9 mouse cellular contexts compared by ENCODE assay signal in the genomic region with DNA sequence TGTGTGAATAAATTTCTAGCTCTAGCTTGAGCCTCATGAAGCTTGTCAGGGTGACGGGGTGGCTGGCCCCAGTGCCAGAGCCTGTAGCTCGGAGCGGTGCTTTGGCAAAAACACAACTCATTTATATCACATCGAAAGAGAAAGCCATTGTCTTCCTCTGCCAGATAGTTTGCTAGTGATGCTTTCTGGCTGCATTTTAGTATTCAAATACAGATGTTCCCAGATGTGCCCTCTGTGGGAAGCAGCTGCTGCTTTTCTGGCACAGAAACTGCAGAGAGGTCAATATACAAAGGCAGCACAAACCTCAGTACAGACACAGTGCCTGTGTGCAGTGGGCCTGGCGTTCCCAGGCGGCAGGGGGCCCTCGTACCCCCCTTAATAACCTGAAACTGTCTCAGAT.
DNase-seq lines count a peak whose midpoint lies in the region; ATAC-seq and TF ChIP-seq lines count a peak whose summit lies in the region.
"Had no signal": no experiment of that assay in that cellular context is flagged by ENCODE, and none has a peak within 500 bp of the region (broad histone marks: within the 10 kb centered on the region; RNA-seq: fewer than 3 reads in every experiment).

No protein-coding gene starts in this region.

- 0 out of 2 replicates have a peak, but pooled peaks cover 3% of the 10 kb centered on the region for H3K36me3 ChIP-seq in kidney, embryonic 16.5 days (ENCODE audit: insufficient read depth, low read length)
- peaks cover 14% of the 10 kb centered on the region; the same call in 1 of the 2 replicates for H3K36me3 ChIP-seq in embryonic facial prominence, embryonic 15.5 days
- H3K36me3 ChIP-seq in hindbrain, postnatal 0 days (ENCODE audit: insufficient read depth, low read length), result no peaks in the 10 kb centered on the region; the same call in 1 of the 2 replicates
- peaks cover 10% of the 10 kb centered on the region for H3K36me3 ChIP-seq in neural tube, embryonic 12.5 days

- no peak for ATAC-seq in kidney, embryonic 16.5 days (ENCODE audit: low FRiP score, low TSS enrichment)
- no peak; the same call in 1 of the 2 replicates for ATAC-seq in embryonic facial prominence, embryonic 15.5 days (ENCODE audit: insufficient number of reproducible peaks, low FRiP score, low TSS enrichment, low read depth)
- ATAC-seq in hindbrain, postnatal 0 days, result no peak
- no peak for ATAC-seq in neural tube, embryonic 12.5 days (ENCODE audit: low FRiP score, low read depth)
- no peak for ATAC-seq in cerebellum, adult (ENCODE audit: insufficient number of reproducible peaks, low FRiP score, low TSS enrichment)

- no peaks in the 10 kb centered on the region for H3K9me3 ChIP-seq in kidney, embryonic 16.5 days (ENCODE audit: low read length)
- no peaks in the 10 kb centered on the region for H3K9me3 ChIP-seq in embryonic facial prominence, embryonic 15.5 days (replicated peaks)
- no peaks in the 10 kb centered on the region for H3K9me3 ChIP-seq in hindbrain, postnatal 0 days (ENCODE audit: low read length)
- no peaks in the 10 kb centered on the region for H3K9me3 ChIP-seq in neural tube, embryonic 12.5 days
- H3K9me3 ChIP-seq: limb, embryonic 15.5 days had no signal

- H3K27me3 ChIP-seq in kidney, embryonic 16.5 days (ENCODE audit: insufficient read depth, low read length), result no peaks in the 10 kb centered on the region
- H3K27me3 ChIP-seq in embryonic facial prominence, embryonic 15.5 days, result no peaks in the 10 kb centered on the region
- no peaks in the 10 kb centered on the region for H3K27me3 ChIP-seq in hindbrain, postnatal 0 days (ENCODE audit: insufficient read depth, low read length)
- H3K27me3 ChIP-seq in neural tube, embryonic 12.5 days (replicated peaks), result no peaks in the 10 kb centered on the region
- H3K27me3 ChIP-seq: limb, embryonic 15.5 days had no signal

- peaks cover 70% of the 10 kb centered on the region for H3K4me1 ChIP-seq in kidney, embryonic 16.5 days (ENCODE audit: insufficient read depth, low read length)
- H3K4me1 ChIP-seq in embryonic facial prominence, embryonic 15.5 days, result peaks cover 38% of the 10 kb centered on the region
- H3K4me1 ChIP-seq in hindbrain, postnatal 0 days (ENCODE audit: insufficient read depth, low read length), result peaks cover 25% of the 10 kb centered on the region; the same call in 1 of the 2 replicates
- peaks cover 78% of the 10 kb centered on the region for H3K4me1 ChIP-seq in neural tube, embryonic 12.5 days

- TF ChIP-seq CTCF in hindbrain, postnatal 0 days (IDR thresholded peaks at IDR 0.05; ENCODE audit: low read depth), result no peak

- H3K27ac ChIP-seq in kidney, embryonic 16.5 days (ENCODE audit: low read length), result peak overlapping the region; percentile 90
- 0 out of 2 replicates have a peak overlapping the region, but pooled peaks have one; percentile 36 for H3K27ac ChIP-seq in embryonic facial prominence, embryonic 15.5 days (replicated peaks)
- H3K27ac ChIP-seq in hindbrain, postnatal 0 days, result peak overlapping the region; percentile 52; the same call in 1 of the 2 replicates
- no peak overlapping the region for H3K27ac ChIP-seq in neural tube, embryonic 12.5 days
- H3K27ac ChIP-seq: limb, embryonic 15.5 days had no signal

- no peak overlapping the region for H3K4me2 ChIP-seq in kidney, embryonic 16.5 days (replicated peaks; ENCODE audit: low read depth, low read length)
- H3K4me2 ChIP-seq in embryonic facial prominence, embryonic 15.5 days (replicated peaks), result no peak overlapping the region
- peak overlapping the region; percentile 6; the same call in 1 of the 2 replicates for H3K4me2 ChIP-seq in hindbrain, postnatal 0 days (ENCODE audit: low read depth, low read length)
- no peak overlapping the region for H3K4me2 ChIP-seq in neural tube, embryonic 12.5 days (replicated peaks)
- H3K4me2 ChIP-seq: limb, embryonic 15.5 days had no signal

- H3K9ac ChIP-seq in kidney, embryonic 16.5 days (replicated peaks; ENCODE audit: low read length), result 0 out of 2 replicates have a peak overlapping the region, but pooled peaks have one; percentile 20
- H3K9ac ChIP-seq in embryonic facial prominence, embryonic 15.5 days, result no peak overlapping the region
- no peak overlapping the region for H3K9ac ChIP-seq in hindbrain, postnatal 0 days (replicated peaks; ENCODE audit: low read length)
- 0 out of 2 replicates have a peak overlapping the region, but pooled peaks have one; percentile 21 for H3K9ac ChIP-seq in neural tube, embryonic 12.5 days
- H3K9ac ChIP-seq: limb, embryonic 15.5 days had no signal

- no peak for DNase-seq in kidney, postnatal 25 days
- DNase-seq in hindbrain, postnatal 0 days (ENCODE audit: low spot score), result peak; percentile 44
- DNase-seq in gastrocnemius, adult 18-20 months (ENCODE audit: low spot score), result no peak
- DNase-seq: gastrocnemius, postnatal 14 days had no signal

- H3K4me3 ChIP-seq in kidney, embryonic 16.5 days (ENCODE audit: low read length), result no peak overlapping the region
- no peak overlapping the region for H3K4me3 ChIP-seq in embryonic facial prominence, embryonic 15.5 days (replicated peaks)
- H3K4me3 ChIP-seq in hindbrain, postnatal 0 days (ENCODE audit: low read length), result no peak overlapping the region
- no peak overlapping the region for H3K4me3 ChIP-seq in neural tube, embryonic 12.5 days
- H3K4me3 ChIP-seq: limb, embryonic 15.5 days had no signal

- 45% methylated on average over 7 of the region's 7 CpGs for WGBS in kidney, embryonic 16.5 days
- WGBS in embryonic facial prominence, embryonic 15.5 days, result 34% methylated on average over 7 of the region's 7 CpGs
- WGBS in hindbrain, postnatal 0 days, result 16% methylated on average over 7 of the region's 7 CpGs
- 56% methylated on average over 7 of the region's 7 CpGs for WGBS in neural tube, embryonic 12.5 days

Comparison
In these comparisons a context has a peak if more than half of its experiments do, and no peak if none do; other contexts are left out.
1. H3K9ac ChIP-seq: peak in kidney, embryonic 16.5 days (single experiment) and neural tube, embryonic 12.5 days (single experiment); none in embryonic facial prominence, embryonic 15.5 days (single experiment) and hindbrain, postnatal 0 days (single experiment).